Mouse (Mus musculus) kidney, adult 2 months (tissue): ENCODE measurements around the gene Poll.

Source experiments
- CTCF ChIP-seq: fragments of 200-500 bp; conservative IDR thresholded peaks from 2 replicates; pipeline ENCODE4 v1.5.1; 2011; ENCODE audit warnings: low read depth, mild to moderate bottlenecking, control low read depth, low read length, moderate library complexity, mixed read lengths; ENCODE audit not compliant: insufficient read depth, insufficient read length
- POLR2A ChIP-seq: fragments of 200-500 bp; IDR thresholded peaks from one replicate; pipeline ENCODE4 v1.6.1; 2011; ENCODE audit warnings: low read depth, low read length, control low read depth

DNA sequence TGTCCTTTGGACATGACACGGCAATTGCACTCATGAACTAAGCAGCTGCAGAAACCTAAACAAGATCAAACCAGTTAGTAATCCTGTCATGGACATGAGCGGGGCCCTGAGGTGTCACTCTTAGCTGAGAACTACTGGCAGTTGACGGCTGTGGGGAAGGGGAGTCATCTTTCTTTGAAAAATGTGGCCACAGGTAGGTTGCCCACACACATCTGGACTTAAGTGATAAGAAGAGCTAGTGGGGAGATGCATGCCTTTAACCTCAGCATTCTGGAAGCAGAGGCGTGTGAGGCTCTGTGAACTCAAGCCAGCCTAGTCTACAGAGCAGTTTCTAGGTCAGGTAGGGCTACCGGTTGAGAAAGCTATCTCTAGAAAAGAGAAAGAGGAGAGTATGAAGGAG is 42.3 kb upstream of the Poll start:
- TF ChIP-seq CTCF (no peak), POLR2A (no peak)
